Mouse (Mus musculus) embryo, embryonic 11.5 days (tissue): Measurements from ENCODE around the gene Mios.

ENCODE experiments used
- DNase-seq: peaks from one replicate; pipeline ENCODE4 v3.0.0-alpha.2; 2012; ENCODE audit warnings: low read depth, low spot score

The Mios gene

DNA sequence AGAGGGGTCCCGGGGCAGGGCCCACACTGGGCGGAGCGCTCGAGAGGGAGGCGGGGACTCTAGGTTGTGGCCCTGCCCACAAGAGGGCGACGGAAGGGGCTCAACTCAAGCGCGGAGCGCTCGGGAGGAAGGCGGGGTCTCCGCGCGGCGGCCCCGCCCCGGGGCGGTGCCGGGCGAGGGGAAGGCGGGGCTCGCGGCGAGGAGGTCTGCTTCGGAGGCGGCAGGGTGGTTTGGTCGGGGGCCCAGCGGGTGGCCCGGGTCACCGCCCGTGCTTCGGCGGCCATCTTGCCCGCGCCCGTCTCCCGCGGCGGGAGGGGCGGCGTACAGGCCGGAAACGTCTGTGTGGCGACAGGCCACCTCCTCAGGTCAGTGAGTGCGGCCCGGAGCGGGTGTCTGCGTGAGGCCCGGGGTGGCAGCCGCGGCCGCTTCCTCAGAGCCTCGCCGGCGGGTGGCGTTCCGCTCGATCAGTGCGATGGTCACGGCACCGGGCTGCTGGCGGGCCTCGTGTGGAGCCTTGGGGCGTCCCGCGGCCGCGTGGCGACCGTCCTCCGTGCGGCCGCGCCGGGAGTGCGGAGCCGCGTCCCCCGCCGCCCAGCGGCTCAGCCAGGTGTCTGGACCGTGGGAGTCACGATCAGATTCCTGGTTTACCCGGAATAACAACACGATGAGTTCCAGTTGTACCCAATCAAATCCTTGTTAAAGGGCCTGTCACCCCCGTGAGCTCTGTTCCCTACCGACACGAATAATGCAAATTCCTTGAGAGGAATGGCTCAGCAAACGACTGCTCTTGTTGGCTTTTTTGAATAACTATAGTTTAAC is at the start of gene Mios:
Gene Mios, plus strand, starts transcription at position 176 of the 819 bp plus-strand sequence.
- peak; percentile 86 for DNase-seq

DNA sequence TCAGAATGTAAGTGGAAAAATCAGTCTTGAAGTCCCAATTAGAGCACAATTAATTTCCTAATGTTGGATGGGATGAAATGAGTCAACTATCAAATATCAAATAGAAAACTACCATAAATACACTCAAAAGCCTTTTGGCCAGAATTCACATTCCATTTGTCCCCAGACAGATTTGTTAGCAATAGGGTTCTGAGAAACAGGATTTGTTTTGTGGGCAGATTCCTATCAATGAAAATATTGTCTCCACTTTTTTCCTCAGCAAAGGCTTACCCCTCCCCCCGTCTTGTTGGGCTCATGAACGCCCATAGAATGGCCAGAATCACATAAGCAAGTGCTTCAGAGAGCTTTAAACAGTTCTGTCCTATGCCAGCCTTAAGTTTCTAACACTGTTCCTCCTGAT is 49.0 kb upstream of the Mios start:
- DNase-seq, result no peak

DNA sequence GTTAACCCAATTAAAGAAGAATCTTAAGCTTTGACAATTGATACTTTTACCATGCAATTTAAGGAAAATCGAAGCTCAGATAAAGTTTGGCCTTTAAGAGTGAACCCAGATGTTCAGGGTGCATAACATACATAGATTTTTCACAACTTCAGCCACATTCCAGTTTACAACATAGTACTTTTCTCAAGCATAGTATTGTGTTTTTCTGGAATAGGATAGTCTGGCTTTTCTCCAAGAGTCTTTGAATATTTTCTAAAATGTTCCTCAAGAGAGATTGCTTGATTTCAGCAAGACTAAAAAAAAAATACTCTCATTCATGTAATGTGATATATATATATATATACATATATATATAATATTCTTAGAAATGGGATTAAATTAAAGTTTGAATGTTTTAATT is 44.3 kb upstream of the Mios start:
- no peak for DNase-seq

DNA sequence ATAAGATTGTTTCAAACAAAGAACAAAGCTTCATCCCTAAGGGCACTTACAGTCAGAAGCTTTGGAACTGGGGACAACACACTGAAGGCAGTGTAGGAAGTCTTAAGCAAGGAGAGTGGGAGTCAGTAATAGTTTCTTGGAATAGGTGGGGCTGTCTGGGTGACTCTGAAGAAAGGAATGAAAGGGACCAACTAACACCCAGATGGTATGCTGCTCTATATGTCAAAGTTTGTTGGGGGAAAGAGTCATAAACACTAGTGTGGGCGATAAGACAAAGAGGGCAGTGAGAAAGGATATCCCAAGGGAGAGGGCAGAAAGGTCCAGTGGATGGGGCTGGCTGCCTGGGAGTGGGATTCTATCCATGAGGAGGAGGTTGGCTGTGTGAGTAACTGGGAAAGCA is 36.9 kb upstream of the Mios start:
- no peak for DNase-seq

DNA sequence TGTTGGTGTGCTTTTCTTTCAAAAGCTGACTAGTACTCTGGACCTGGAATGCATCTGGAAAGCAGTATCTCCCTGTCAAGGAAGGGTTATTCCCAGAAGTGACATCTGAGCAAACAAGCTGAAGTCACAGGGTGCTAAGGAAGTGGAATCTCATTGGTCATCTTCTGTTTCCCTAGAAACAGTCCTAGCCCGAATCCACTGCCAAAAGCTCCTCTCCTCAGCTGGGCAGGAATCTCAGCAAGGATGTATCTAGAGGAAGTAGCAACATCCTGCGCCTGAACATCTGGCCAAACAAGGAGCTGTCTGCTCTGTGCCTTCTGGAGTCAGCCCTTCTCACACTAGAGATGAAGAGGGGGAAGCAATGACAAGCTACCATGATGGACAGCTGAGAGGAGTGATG is 35.0 kb upstream of the Mios start:
- no peak for DNase-seq

DNA sequence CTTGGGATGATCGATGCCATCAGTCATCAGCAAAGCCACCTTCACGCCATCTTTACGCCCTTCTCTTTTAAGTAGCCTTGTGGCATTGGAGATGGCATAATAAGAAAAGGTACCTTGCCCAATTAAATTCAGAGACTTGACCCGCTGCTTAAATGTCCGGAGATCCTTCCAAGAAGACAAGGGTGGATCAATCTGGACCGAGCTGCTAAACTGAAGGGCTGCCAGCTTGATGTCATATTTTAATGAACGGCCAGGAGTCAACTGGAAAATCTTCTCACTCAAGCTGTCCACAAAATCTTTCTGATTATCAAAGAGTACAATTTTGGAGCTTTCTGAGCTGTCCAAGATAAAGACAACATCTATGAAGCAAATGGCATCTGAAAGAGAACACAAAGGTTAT is 33.7 kb upstream of the Mios start:
- DNase-seq, result no peak

DNA sequence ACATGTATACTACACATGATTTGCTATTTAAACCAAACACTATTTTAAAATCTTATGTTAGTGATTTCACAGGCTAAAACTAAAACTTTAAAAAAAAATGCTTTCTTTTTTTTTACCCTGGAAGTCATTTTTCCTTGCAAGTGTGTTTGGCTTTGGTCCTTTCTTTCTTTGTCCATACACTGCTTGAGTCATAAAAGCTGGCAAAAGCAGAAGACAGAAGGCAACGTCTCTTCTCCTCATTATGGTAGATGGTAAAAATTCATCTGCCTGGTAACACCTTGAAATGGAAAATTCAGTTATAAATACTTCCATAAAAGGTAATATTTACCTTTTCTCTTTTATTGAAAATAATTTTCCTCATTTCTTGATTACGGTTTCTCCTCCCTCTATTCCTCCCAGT is 32.9 kb upstream of the Mios start:
- DNase-seq, result no peak

DNA sequence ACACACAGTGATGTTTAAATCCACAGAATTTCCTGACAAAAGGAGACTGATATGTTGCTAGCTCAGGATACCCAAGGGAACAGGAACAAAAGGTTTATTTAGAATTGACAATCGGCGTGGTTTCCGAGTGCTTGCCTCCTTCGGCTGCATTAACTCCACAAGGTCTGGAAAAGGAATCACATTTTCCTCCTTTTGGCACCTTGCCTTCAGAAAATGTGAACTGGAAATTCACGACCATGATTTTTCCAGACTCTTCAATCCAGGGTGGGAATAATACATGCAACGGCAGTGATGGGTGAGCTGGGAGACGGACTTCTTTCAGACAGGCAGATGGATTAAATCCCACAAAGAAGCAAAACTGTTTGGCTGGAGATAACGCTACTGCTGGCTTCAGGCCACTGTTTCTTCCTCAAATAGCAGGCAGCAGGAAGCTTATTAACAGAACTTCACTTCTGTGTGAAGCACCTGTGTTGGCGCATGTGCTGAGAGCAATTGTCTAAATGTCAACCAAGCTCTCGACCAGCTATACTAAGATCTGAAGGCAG is 30.6 kb upstream of the Mios start:
- no peak for DNase-seq

DNA sequence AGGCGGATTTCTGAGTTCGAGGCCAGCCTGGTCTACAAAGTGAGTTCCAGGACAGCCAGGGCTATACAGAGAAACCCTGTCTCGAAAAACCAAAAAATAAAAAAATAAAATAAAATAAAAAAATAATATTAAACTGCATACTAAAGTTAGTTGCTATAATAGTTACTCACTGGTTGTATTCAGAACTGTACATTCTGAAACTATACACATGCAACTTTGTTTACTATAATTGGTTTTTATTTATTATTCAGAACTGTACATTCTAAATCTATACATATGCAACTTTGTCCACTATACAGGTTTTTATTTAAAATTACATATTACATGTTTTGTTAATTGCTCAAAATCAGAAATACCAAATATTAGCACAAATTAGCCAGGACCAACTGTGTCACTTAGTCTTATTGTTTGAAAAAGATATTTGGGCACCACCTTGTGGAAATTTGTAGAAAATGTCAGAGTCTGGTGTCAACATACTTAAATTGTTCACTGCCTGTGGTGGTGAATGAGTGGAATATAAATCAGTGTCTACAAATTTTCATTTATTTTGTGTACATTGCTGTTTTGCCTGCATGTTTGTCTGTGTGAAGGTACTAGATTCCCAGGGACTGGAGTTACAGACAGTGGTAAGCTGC is 20.3 kb upstream of the Mios start:
- DNase-seq, result no peak

DNA sequence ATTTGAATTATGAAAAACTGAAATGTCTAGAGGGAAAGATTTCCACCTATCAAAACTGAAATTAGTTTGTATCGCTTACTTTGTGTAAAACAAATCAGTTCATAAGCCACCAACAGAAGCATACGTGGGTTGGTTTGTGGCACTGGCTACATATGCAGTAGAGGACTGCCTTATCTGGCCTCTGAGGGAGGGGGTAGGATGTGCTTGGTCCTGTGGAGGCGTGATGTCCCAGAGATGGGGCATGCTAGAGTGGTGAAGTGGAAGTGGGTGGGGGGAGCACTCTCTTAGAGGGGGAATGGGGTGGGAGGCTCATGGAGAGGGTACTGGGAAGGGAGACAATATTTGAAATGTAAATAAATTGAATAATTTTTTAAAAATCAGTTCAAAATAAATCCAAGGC is 19.1 kb upstream of the Mios start:
- no peak for DNase-seq

DNA sequence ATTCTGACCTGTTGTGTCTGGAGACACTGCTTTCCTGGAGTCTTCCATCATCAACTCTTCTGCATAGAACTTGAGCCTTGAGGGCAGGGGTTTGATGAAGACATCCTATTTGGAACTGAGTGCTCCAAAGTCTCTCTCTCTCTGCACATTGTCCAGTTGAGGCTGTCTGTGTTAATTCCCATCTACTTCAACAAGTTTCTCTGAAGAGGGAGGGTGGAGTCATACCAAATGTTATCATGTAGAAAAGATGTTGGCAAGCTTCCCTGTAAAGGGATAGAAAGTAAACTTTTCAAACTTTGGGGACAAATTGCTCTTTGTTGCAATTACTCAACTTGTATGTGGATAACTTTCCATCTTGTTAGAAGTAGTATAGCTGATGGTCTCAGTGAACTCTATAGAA is 16.5 kb upstream of the Mios start, which contains the start of gene Col28a1:
Gene Col28a1, minus strand, starts transcription at position 101 of the 400 bp plus-strand sequence.
- DNase-seq, result no peak

DNA sequence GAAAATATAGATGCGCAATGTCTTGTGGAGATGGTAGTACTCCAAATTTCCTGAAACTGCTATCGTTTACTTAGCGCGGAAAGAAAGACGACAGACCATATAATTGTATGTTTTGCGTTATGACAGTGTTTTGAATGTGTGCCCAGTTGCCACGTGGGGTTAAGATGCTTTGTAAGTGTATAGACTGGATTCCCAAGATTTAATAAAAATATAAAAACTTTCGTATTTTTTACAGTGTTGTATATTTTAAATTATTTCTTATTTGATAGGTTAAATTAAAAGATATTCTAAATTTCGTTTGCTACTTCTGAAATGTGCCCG is 804 bp downstream of the Mios start:
- no peak for DNase-seq

DNA sequence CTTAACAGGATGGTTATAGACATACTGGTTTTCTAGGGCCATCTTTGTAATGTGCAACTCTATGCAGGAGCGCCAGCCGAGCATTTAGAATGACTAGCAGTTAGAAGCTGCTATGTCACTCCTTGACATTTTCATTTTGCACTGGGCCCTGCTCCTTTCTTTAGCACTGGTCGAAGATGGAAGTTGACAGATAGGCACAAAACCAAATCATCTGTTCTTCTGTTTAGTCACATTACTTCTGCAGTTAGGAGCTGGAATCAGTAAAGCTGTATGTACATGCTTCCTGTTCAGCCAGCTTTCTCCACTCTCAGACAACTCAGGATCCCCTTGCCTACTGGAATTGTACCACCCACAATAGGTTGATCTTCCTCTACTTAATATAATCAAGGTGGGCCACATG is 1.6 kb downstream of the Mios start:
- DNase-seq, result no peak

DNA sequence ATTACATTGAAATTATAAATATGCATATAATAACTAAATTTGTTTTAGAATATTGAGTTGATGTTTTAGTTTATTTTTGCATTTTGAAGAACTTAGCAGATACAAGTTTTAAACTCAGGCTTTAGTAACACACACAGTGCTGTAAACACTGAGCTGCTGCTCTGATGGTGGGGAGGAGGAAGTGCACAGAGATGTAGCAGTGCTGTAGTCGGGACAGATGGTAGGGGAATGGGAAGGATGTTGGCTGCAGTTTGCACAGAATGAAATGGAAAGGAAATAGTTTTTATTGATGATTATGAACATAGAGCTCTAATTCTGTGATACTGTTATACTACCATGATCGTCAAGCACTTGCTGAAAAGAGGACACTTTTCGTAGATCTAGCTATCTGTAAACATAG is 18.0 kb downstream of the Mios start:
- no peak for DNase-seq

DNA sequence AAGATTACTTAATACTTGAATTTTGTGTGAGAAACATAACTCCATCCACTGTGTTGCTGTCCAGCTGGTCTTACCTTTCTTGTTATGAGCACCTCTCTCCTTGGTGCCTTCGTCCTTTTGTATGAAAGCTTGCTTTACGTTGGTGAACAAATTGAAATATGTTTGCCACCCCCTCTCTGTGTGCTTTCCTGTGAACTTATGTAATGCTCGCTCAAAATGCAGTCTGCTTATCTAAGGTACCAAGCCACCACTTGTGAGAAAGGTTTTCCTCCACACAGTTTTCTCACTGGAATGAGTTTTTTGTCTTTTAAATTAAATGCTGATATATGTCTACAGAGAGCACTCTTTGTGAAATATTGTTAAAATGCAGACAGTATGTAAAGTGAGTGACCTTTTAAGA is 19.6 kb downstream of the Mios start:
- no peak for DNase-seq

DNA sequence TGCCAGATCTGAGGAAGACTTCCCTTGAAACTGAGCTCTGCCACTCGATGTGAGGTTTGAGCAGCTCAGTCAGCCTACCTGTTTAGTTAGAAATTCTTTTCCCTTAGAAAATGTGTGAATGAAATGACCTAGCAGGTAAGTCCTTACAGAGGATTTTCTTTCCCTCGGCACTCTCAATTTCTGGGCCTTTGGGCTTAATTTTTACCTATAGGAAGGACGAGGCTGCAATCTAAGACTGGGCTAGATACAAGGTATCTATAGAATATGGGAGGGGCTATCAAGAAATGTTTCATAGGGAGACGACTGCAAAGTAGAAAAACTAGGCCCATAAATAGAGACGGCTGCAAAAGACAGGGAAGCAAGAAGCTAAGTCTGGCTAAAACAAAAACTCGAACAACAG is 49.3 kb downstream of the Mios start:
- no peak for DNase-seq

DNA sequence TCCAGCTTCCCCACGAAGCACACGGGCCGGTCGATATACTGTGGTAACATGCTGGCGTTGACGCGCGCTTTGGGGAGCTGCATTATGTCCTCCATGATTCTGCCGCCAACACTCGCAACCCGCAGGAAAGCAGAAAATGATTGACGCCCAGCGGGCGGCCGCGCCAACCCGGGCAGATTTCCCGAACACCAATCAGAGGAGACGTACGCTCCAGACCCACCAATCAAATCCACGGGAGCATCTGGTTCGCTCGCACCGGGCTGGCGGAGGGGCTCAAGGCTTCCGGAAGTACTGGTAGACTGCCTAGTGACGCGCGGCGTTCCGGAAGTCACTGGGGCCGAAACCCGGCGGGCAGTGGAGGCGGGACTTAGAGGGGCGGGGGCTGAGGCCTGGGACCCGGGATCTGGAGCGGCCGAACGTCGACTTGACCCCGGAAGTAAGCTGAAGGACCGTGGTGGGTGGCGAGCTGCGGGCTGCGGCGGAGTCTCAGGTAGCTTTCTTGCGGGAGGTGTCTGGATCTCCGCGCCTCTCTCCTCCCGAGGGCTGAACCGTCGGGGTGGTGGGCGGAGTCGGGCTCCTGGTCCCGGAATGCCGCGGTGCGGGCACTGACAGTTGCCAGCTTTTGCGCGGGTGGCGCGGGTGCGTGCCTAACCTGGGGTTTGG is 50.1 kb downstream of the Mios start, which contains the start of the genes Rpa3, Umad1 and Gm45062:
Gene Rpa3, minus strand, starts transcription at position 170 of the 663 bp plus-strand sequence.
Gene Umad1, plus strand, starts transcription at position 285 of the 663 bp plus-strand sequence.
Gene Gm45062, plus strand, starts transcription at position 447 of the 663 bp plus-strand sequence.
- DNase-seq, result peak; percentile 95

DNA sequence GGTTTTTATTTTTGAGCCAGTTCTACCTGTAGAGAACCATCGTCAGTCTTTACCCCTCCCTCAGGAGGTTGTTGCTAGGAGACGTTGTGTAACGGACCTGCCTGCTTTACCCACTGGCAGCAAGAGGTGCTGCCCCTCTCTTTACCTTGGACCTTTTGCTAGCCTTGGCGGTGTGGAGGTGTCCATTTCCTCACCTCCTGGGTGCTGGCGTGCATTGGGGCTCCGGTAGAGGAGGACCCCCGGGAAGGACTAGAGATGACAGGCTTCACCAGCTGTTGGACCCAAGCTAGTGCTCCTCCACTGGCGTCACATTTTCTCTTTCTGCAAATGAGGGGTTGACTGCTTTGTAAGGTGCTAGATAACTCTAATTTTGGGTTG is 50.6 kb downstream of the Mios start:
- no peak for DNase-seq

DNA sequence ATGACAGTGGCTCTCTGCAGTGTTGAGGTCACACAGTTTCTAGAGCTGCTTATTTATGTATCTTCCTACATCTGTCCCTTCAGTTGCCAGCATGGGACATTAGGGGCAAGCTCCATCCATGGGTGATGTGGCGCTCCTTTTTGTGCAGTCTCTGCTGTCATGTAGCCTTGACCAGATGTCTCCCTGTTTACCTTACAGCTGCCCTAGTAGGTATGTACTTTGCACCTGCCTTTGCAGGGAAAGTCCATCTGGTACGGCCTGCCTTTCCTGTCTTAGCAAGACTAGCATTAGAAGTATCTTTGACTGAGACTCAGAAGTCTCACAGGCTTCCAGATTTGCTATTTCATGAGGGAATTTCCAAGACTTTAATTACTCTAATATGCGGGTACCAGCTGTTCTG is 62.0 kb downstream of the Mios start:
- DNase-seq, result no peak

DNA sequence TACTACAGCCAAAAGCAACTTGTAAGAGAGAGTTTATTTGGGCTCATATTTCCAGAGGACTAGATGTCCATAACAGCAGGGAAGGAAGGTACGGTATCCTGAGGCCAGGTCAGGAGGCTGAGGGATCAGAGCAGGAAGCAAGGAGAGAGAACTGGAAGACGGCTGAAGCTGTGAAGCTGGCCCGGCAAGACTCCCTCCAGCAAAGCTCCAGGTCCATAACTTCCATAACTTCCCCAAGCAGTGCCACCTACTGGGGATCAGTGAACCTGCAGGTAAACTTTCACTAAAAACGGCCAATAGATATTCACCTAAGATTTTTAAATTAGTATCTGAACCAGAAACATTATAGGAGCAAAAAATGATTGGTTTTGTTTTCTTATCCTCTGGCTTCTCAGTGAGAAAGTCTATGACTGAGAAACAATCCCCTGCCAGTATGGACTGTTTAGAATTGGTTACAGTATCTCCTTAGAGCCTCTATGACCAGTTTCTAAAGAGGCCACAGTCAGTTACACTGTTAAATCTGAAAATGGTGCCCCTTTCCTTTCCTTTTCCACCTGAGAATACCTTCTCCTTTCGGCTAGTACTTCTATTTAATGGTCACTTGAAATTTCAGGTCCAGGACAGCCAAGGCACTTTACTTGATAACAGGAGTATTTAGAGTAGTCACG is 65.5 kb downstream of the Mios start:
- DNase-seq, result peak; percentile 20

DNA sequence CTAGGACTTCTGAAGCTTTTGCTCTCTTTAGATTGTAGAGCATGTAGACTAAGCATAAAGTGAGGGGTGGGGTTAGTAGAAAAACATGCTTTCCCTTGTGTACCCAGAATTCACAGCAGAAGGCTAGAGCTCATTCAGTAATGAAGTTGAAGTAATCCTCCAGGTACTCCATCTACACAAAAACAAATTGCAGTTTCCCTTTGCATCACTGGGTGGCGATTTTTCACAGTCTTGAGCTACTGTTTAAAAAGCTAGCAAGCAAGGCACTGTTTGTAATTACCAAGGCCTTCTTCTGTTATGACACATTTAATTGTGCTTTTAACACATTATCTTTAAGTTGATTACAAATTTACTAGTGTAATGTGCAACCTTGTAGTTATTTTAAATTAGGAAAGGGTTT is 66.1 kb downstream of the Mios start:
- peak; percentile 24 for DNase-seq

DNA sequence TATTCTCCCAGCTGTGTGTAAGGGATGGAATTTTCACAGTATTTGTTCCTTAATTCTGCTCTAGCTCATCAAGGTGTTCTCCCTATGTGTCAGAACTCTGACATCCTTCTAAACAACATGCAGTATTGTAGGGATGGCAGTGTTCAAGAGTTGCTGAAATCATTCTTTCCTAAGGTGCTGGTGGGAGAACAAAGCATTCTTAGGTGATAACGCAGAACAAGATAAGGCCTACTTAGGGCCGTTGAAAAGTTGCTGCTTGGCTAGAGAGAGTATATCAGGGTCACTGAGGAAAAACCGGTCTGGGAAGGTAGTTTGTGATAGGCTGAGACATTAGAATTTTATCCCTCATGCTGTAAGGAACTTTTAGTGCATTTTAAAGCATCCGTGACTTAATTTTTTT is 67.4 kb downstream of the Mios start:
- DNase-seq, result no peak
